Mouse (Mus musculus) heart, adult 8-10 months (tissue): Measurements from ENCODE around the gene Tceal9. TPM values are rescaled to one million over a fixed set of nuclear protein-coding genes. Genes with fewer than 3 reads are reported as not detected.
"Not testable (repeated sequence)": the region's sequence is repeated elsewhere in the genome, so short reads cannot be mapped to it uniquely, and the experiment has no call there.

ENCODE experiments used
- DNase-seq: peaks from one replicate; pipeline ENCODE4 v3.0.0; 2022; ENCODE audit warnings: low spot score
- total RNA-seq, 4 experiments: library from RNA; stranded (reverse); gene quantifications; 2 replicates each; pipeline ENCODE4 v1.2.4; 2022

The Tceal9 gene
- total RNA-seq, 4 experiments from 2014 or later, result 14.8 to 24.2 (median 19.7) TPM

DNA sequence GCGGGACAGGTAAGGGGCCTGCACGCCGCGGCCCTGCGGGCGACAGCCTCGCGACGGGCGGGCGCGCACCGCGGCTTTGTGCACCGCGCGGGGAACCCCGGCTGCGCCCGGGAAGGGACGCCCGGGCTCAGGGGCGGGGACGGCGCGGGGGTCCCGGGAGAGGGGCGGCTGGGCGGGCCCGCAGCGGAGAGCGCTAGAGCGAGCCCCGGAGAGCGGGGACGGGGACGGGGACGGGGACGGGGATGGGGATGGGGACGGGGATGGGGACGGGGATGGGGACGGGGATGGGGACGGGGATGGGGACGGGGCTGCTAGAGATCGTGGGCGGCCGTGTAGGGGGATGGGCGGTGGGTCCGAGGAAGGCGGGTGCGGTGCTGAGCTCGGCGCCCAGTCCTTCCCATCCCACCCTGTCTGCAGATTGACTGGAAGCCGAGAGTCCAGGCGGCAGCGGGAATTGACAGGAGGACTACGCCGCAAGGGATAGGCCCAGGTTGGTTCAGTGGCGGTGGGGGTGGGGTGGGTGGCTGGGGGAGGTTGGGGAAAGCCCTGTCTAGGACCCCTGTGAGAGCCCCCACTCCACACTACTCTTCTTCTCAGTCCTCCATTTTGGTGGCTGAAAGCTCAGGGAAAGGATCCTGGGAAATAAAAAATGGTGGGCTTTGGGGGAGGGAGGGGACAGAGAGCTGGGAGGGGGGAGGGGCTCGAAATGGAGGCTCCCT is 25.7 kb downstream of the Tceal9 start:
- not testable (repeated sequence) for DNase-seq

- no peak for DNase-seq
Measured at GRCm38 (mm10) chrX:136274542-136274941, 29.7 kb downstream of the Tceal9 start.

- no peak for DNase-seq
Measured at GRCm38 (mm10) chrX:136275386-136275785, 30.5 kb downstream of the Tceal9 start.

DNA sequence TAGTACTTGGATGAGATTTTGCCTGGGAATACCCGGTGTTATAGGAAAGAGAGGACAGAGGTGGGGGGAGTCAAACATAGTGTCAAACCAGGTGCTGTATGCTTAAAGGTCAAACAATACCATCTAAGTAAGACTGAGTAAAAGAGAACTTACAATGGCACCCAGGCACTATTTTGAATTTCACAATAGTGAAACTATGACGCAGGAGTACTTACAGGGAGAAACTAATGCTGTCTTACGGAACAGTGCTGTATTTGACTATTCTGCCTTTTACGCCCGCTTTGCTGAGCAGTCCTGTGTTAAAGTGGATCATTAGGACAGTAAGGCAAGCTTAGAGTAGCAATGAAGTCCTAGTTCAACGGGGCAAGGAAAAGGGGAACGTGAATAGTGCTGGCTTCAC is 32.7 kb downstream of the Tceal9 start:
- DNase-seq, result no peak

DNA sequence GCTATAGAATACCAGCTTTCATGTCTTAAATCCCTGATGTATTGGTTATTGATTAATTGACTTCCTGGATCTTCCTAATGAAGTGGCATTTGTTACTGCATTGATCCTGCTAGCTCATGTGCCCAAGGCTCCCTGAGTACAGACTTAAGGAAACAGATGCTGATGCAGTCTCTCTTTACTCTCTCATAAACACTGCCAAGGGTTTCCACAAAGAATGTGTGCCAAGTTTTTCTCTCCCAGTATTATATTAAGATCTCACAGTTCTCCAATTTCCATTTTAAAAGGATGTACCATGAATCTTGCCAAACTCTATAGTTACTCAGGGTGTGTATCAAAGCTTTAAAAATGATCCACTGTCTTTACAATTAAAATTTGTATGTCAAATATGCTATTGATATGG is 33.5 kb downstream of the Tceal9 start:
- DNase-seq, result no peak

- no peak for DNase-seq
Measured at GRCm38 (mm10) chrX:136279410-136279809, 34.5 kb downstream of the Tceal9 start.

GRCm38 (mm10) chrX:136290817-136291281 is 46.0 kb downstream of the Tceal9 start:
- no peak for DNase-seq

Other genes with a start within 250 kb of the Tceal9 start
- under 1 TPM in 3 of 4 experiments, not detected in 1; 0.20 to 0.50 (median 0.22) TPM for gene Arxes1, start 211.7 kb upstream of the Tceal9 start, total RNA-seq
- gene Bex2, start 176.8 kb upstream of the Tceal9 start, total RNA-seq, result not detected
- gene Nxf3, start 159.8 kb upstream of the Tceal9 start, total RNA-seq, result under 1 TPM in 1 of 4 experiments, not detected in 3; 0.08 TPM
- gene Bex4, start 106.1 kb upstream of the Tceal9 start, total RNA-seq, result 1 to 10 TPM in 2 of 4 experiments, under 1 TPM in 1, not detected in 1; 0.88 to 1.5 (median 1.5) TPM
- 10 to 100 TPM in 3 of 4 experiments, 1 to 10 TPM in 1; 7.5 to 15.7 (median 13.2) TPM for gene Tceal8, start 72.7 kb upstream of the Tceal9 start, total RNA-seq
- not detected for gene Tceal5, start 41.2 kb upstream of the Tceal9 start, total RNA-seq
- 1 to 10 TPM in 1 of 4 experiments, under 1 TPM in 2, not detected in 1; 0.75 to 1.0 (median 0.97) TPM for gene Tceal7, start 30.3 kb upstream of the Tceal9 start, total RNA-seq
- 1 to 10 TPM; 1.7 to 5.2 (median 2.7) TPM for gene Bex1, start 29.6 kb upstream of the Tceal9 start, total RNA-seq
- 10 to 100 TPM in 1 of 4 experiments, 1 to 10 TPM in 3; 3.8 to 10.3 (median 6.9) TPM for gene Bex3, start 25.2 kb downstream of the Tceal9 start, total RNA-seq